ENCODE assay signal across 8 mouse cellular contexts in the genomic region with DNA sequence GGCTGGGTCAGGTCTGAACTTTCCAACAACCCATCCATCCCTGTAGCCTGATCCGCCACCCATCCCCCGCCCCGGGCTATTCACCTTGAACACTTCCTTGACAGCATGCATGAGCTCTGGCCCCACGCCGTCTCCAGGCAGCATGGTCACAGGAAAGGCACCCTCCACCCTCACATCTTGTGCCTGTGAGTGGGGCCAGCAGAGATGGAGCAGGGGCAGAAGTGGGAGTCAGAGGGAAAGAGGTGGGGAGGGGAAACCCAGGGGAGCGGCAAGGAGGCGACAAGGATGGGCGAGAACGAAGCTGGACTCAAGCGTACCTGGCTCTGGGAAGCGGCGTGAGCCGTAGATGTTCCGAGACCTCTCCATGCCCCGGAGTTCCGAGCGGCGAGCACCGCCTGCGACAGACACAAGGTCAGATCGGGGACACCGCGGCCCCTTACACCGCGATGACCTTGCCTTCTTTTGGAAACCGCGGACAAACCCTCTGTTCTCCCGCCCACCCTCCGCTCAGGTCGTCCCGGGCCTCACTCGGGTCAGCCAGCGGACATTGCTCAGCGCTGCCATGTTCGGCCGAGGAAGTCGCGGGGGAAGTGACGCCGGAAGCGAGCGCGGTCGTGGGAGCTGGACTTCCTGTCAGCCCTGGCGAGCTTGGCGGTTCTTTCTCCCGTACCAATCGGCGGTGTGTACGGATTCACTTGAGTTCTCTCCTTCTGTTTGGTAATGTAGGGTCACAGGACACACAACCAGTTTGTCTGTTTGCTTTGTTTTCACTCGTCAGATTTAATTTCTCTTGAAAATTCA. TPM values are rescaled to one million over a fixed set of nuclear protein-coding genes. Genes with fewer than 3 reads are reported as not detected.
DNase-seq lines count a peak whose midpoint lies in the region; ATAC-seq and TF ChIP-seq lines count a peak whose summit lies in the region.

Gene Idh3b, minus strand, starts transcription at position 694 of the 801 bp plus-strand sequence.

- peak; percentile 82; the same call in 1 of the 2 replicates for TF ChIP-seq POLR2A in bone marrow, adult 2 months (IDR thresholded peaks at IDR 0.05; ENCODE audit: borderline replicate concordance, control insufficient read depth, low read depth, low read length)

- TF ChIP-seq CTCF in bone marrow, adult 2 months (IDR thresholded peaks at IDR 0.05; ENCODE audit: control insufficient read depth, insufficient read depth, low read length) = 0 out of 2 replicates have a peak, but pooled peaks have one; percentile 9

- no peaks in the 10 kb centered on the region for H3K9me3 ChIP-seq in embryonic facial prominence, embryonic 14.5 days (ENCODE audit: control insufficient read depth, low read length)
- no peaks in the 10 kb centered on the region for H3K9me3 ChIP-seq in limb, embryonic 12.5 days
- H3K9me3 ChIP-seq in midbrain, embryonic 14.5 days (ENCODE audit: control insufficient read depth, low read length) = no peaks in the 10 kb centered on the region

- H3K9ac ChIP-seq in embryonic facial prominence, embryonic 14.5 days (ENCODE audit: low read depth, low read length) = peak within 1 kb of the TSS; percentile 87
- peak within 1 kb of the TSS; percentile 82 for H3K9ac ChIP-seq in limb, embryonic 12.5 days (replicated peaks)
- H3K9ac ChIP-seq in midbrain, embryonic 14.5 days (replicated peaks; ENCODE audit: low read length) = peak within 1 kb of the TSS; percentile 76

- H3K36me3 ChIP-seq in embryonic facial prominence, embryonic 14.5 days (ENCODE audit: control insufficient read depth, insufficient read depth, low read length) = peaks cover 31% of the 10 kb centered on the region
- peaks cover 28% of the 10 kb centered on the region for H3K36me3 ChIP-seq in limb, embryonic 12.5 days
- peaks cover 26% of the 10 kb centered on the region for H3K36me3 ChIP-seq in midbrain, embryonic 14.5 days (ENCODE audit: control insufficient read depth, insufficient read depth, low read length)

- DNase-seq in 416B (ENCODE audit: low read depth) = peak; percentile 86
- DNase-seq in embryonic facial prominence, embryonic 14.5 days (ENCODE audit: low spot score) = peak; percentile 95
- peak; percentile 93 for DNase-seq in heart, adult 8-10 months (ENCODE audit: low spot score)
- DNase-seq in kidney, adult 8-10 months = peak; percentile 78 to 89
- peak; percentile 94 for DNase-seq in midbrain, embryonic 14.5 days
- DNase-seq in spleen, adult 12 weeks (ENCODE audit: low spot score) = peak; percentile 69

- peak within 1 kb of the TSS; percentile 90 for H3K4me3 ChIP-seq in bone marrow, adult 2 months (replicated peaks; ENCODE audit: control insufficient read depth, low read depth, low read length)
- peak within 1 kb of the TSS; percentile 92 for H3K4me3 ChIP-seq in embryonic facial prominence, embryonic 14.5 days (ENCODE audit: low read depth, low read length)
- peak within 1 kb of the TSS; percentile 89 for H3K4me3 ChIP-seq in limb, embryonic 12.5 days (replicated peaks)
- H3K4me3 ChIP-seq in midbrain, embryonic 14.5 days (replicated peaks; ENCODE audit: low read depth, low read length) = peak within 1 kb of the TSS; percentile 81

- H3K27me3 ChIP-seq in embryonic facial prominence, embryonic 14.5 days (replicated peaks; ENCODE audit: control insufficient read depth, insufficient read depth, low read length) = no peaks in the 10 kb centered on the region
- H3K27me3 ChIP-seq in limb, embryonic 12.5 days = no peaks in the 10 kb centered on the region
- H3K27me3 ChIP-seq in midbrain, embryonic 14.5 days (ENCODE audit: control insufficient read depth, insufficient read depth, low read length) = no peaks in the 10 kb centered on the region

- H3K4me1 ChIP-seq in bone marrow, adult 2 months (ENCODE audit: control insufficient read depth, insufficient read depth, low read length) = no peaks in the 10 kb centered on the region; the same call in 1 of the 2 replicates
- H3K4me1 ChIP-seq in embryonic facial prominence, embryonic 14.5 days (ENCODE audit: control insufficient read depth, insufficient read depth, low read length) = peaks cover 12% of the 10 kb centered on the region
- H3K4me1 ChIP-seq in limb, embryonic 12.5 days (replicated peaks) = peaks cover 12% of the 10 kb centered on the region
- H3K4me1 ChIP-seq in midbrain, embryonic 14.5 days (ENCODE audit: control insufficient read depth, insufficient read depth, low read length) = peaks cover 13% of the 10 kb centered on the region

- H3K27ac ChIP-seq in bone marrow, adult 2 months (ENCODE audit: control insufficient read depth, insufficient read depth, low read depth, low read length, poor library complexity) = peak within 1 kb of the TSS; percentile 50
- H3K27ac ChIP-seq in embryonic facial prominence, embryonic 14.5 days (replicated peaks; ENCODE audit: low read depth, low read length) = peak within 1 kb of the TSS; percentile 63
- H3K27ac ChIP-seq in limb, embryonic 12.5 days = peak within 1 kb of the TSS; percentile 75
- peak within 1 kb of the TSS; percentile 67 for H3K27ac ChIP-seq in midbrain, embryonic 14.5 days (replicated peaks; ENCODE audit: low read depth, low read length)

- WGBS in bone marrow, adult 2 months = under 1% methylated on average over 51 of the region's 51 CpGs
- WGBS in embryonic facial prominence, embryonic 14.5 days = under 1% methylated on average over 49 of the region's 51 CpGs
- under 1% methylated on average over 51 of the region's 51 CpGs for WGBS in limb, embryonic 12.5 days
- WGBS in midbrain, embryonic 14.5 days = under 1% methylated on average over 51 of the region's 51 CpGs

- ATAC-seq in embryonic facial prominence, embryonic 14.5 days (ENCODE audit: low read depth) = peak; percentile 90
- ATAC-seq in limb, embryonic 12.5 days (ENCODE audit: insufficient number of reproducible peaks, insufficient read depth, low FRiP score, low TSS enrichment, low read depth) = peak; percentile 75
- peak; percentile 86 for ATAC-seq in midbrain, embryonic 14.5 days (ENCODE audit: low FRiP score, low TSS enrichment)

- H3K4me2 ChIP-seq in embryonic facial prominence, embryonic 14.5 days (ENCODE audit: low read depth, low read length) = peak within 1 kb of the TSS; percentile 95
- H3K4me2 ChIP-seq in limb, embryonic 12.5 days = peak within 1 kb of the TSS; percentile 78
- peak within 1 kb of the TSS; percentile 97 for H3K4me2 ChIP-seq in midbrain, embryonic 14.5 days (ENCODE audit: low read length)

RNA-seq across cellular contexts. Expression of gene Idh3b, which starts in this region (rescaled TPM):
- 63.9 and 78.0 TPM in 2 replicates for polyA plus RNA-seq in bone marrow, adult 2 months (2011; ENCODE audit: insufficient read depth, insufficient read length, low replicate concordance, missing spikeins)
- 159 and 166 TPM in 2 replicates for polyA plus RNA-seq in embryonic facial prominence, embryonic 14.5 days (2014; fragmentation: Nextera tagmentation; extraction: Ambion mirVana)
- 100 to 1,000 TPM; 719 to 848 (median 777) TPM for total RNA-seq in heart, adult 8-10 months (2022)
- polyA plus RNA-seq in limb, embryonic 12.5 days (2016; fragmentation: Nextera tagmentation; extraction: Ambion mirVana) = 141 and 144 TPM in 2 replicates
- 166 and 170 TPM in 2 replicates for polyA plus RNA-seq in midbrain, embryonic 14.5 days (2014; fragmentation: Nextera tagmentation; extraction: Ambion mirVana)

Comparison
In these comparisons a context has a peak if more than half of its experiments do, and no peak if none do; other contexts are left out.
1. Peak in every context shown above with its lines: DNase-seq, ATAC-seq, H3K4me3 ChIP-seq and H3K27ac ChIP-seq.